Mouse (Mus musculus) liver, adult 2 months (tissue): Measurements from ENCODE around the gene Galnt13. TPM values are rescaled to one million over a fixed set of nuclear protein-coding genes. Genes with fewer than 3 reads are reported as not detected.

Experiments
- DNase-seq: peaks from one replicate; pipeline ENCODE4 v3.0.0-alpha.2; 2011; ENCODE audit warnings: low read depth, low spot score; ENCODE audit errors: extremely low read depth
- H3K27ac ChIP-seq: fragments of 200-500 bp; replicated peaks from 2 replicates; pipeline ENCODE4 v1.5.1; 2012; ENCODE audit warnings: low read depth, mild to moderate bottlenecking, control low read depth, inconsistent platforms, low read length; ENCODE audit not compliant: insufficient read depth
- H3K27me3 ChIP-seq: fragments of 200-500 bp; 2 replicates; pipeline ENCODE4 v1.6.1; 2012; ENCODE audit warnings: mild to moderate bottlenecking, moderate library complexity, low read length, inconsistent platforms; ENCODE audit not compliant: control insufficient read depth, insufficient read depth
- H3K36me3 ChIP-seq: fragments of 200-500 bp; 2 replicates; pipeline ENCODE4 v1.6.1; 2012; ENCODE audit warnings: low read length, inconsistent platforms; ENCODE audit not compliant: control insufficient read depth, insufficient read depth
- H3K4me1 ChIP-seq: fragments of 200-500 bp; 2 replicates; pipeline ENCODE4 v1.6.1; 2011; ENCODE audit warnings: low read length; ENCODE audit not compliant: control insufficient read depth, insufficient read depth
- H3K4me3 ChIP-seq: fragments of 200-500 bp; 2 replicates; pipeline ENCODE4 v1.5.1; 2011; ENCODE audit warnings: low read depth, mild to moderate bottlenecking, control low read depth, low read length, moderate library complexity; ENCODE audit not compliant: insufficient read depth
- H3K79me2 ChIP-seq: fragments of 200-500 bp; 2 replicates; pipeline ENCODE4 v1.6.1; 2012; ENCODE audit warnings: inconsistent platforms, mild to moderate bottlenecking, low read length, moderate library complexity; ENCODE audit not compliant: control insufficient read depth, insufficient read depth
- H3K9ac ChIP-seq: fragments of 200-500 bp; 2 replicates; pipeline ENCODE4 v1.6.1; 2012; ENCODE audit warnings: low read depth, mild to moderate bottlenecking, control low read depth, inconsistent platforms, low read length
- CTCF ChIP-seq: fragments of 200-500 bp; IDR thresholded peaks from 2 replicates; pipeline ENCODE4 v1.5.1; 2011; ENCODE audit warnings: low read depth, low read length, control low read depth
- POLR2A ChIP-seq: fragments of 200-500 bp; IDR thresholded peaks from 2 replicates; pipeline ENCODE4 v1.6.1; 2011; ENCODE audit warnings: low read length, control low read depth; ENCODE audit not compliant: insufficient read depth; ENCODE audit errors: extremely low read depth
- WGBS: fragments of 180-500 bp; shearing (Covaris S2); methylation state at CpG from one replicate; pipeline ENCODE4 v1.1.7; 2018; 5-methylcytosine and 5-hydroxymethylcytosine counted together
- polyA plus RNA-seq: library from polyadenylated mRNA; depleted of rRNA; stranded (reverse); fragments of >200 nt; gene quantifications from 2 replicates; pipeline ENCODE4 v1.2.3, GENCODE M21; 2012
- total RNA-seq: library from RNA; depleted of rRNA; stranded (reverse); fragments of >200 nt; gene quantifications from 2 replicates; pipeline ENCODE4 v1.2.3, GENCODE M21; 2014

Gene Galnt13
- total and polyA plus RNA-seq, 2 experiments = not detected

- H3K36me3 ChIP-seq = no peaks in the 10 kb centered on the region
- no peak overlapping the region for H3K4me3 ChIP-seq
- H3K9ac ChIP-seq = no peak overlapping the region
- H3K79me2 ChIP-seq = no peaks in the 10 kb centered on the region
- no peaks in the 10 kb centered on the region for H3K27me3 ChIP-seq
- H3K4me1 ChIP-seq = no peaks in the 10 kb centered on the region
- 94% methylated on average over 5 of the region's 5 CpGs for WGBS
- DNase-seq = no peak
- TF ChIP-seq POLR2A (no peak), CTCF (no peak)
- no peak overlapping the region for H3K27ac ChIP-seq
Observed at GRCm38 (mm10) chr2:55103521-55103920, 667.4 kb downstream of the Galnt13 start.

- Histone ChIP-seq H3K9ac (no peak overlapping the region), H3K27me3 (no peaks in the 10 kb centered on the region), H3K4me1 (no peaks in the 10 kb centered on the region), H3K36me3 (no peaks in the 10 kb centered on the region), H3K79me2 (no peaks in the 10 kb centered on the region), H3K27ac (no peak overlapping the region), H3K4me3 (no peak overlapping the region)
- 79% methylated on average over 3 of the region's 3 CpGs for WGBS
- DNase-seq = no peak
- TF ChIP-seq CTCF (no peak), POLR2A (no peak)
Observed at GRCm38 (mm10) chr2:55107828-55108227, 671.7 kb downstream of the Galnt13 start.

GRCm38 (mm10) chr2:55153089-55153488, 717.0 kb downstream of the Galnt13 start:
- DNase-seq = no peak
- TF ChIP-seq POLR2A (no peak), CTCF (no peak)
- H3K27ac ChIP-seq = no peak overlapping the region
- H3K79me2 ChIP-seq = no peaks in the 10 kb centered on the region
- no peaks in the 10 kb centered on the region for H3K27me3 ChIP-seq
- no peaks in the 10 kb centered on the region for H3K36me3 ChIP-seq
- no peak overlapping the region for H3K9ac ChIP-seq
- no peaks in the 10 kb centered on the region for H3K4me1 ChIP-seq
- no peak overlapping the region for H3K4me3 ChIP-seq

GRCm38 (mm10) chr2:55164781-55165180, 728.7 kb downstream of the Galnt13 start:
- Histone ChIP-seq H3K79me2 (no peaks in the 10 kb centered on the region), H3K9ac (no peak overlapping the region), H3K27me3 (no peaks in the 10 kb centered on the region), H3K27ac (no peak overlapping the region), H3K4me3 (no peak overlapping the region), H3K36me3 (no peaks in the 10 kb centered on the region), H3K4me1 (no peaks in the 10 kb centered on the region)
- no peak for DNase-seq
- 58% methylated on average over 3 of the region's 3 CpGs for WGBS
- TF ChIP-seq POLR2A (no peak), CTCF (no peak)
